Comparison of ENCODE assay signal across 9 mouse cellular contexts in the genomic region with DNA sequence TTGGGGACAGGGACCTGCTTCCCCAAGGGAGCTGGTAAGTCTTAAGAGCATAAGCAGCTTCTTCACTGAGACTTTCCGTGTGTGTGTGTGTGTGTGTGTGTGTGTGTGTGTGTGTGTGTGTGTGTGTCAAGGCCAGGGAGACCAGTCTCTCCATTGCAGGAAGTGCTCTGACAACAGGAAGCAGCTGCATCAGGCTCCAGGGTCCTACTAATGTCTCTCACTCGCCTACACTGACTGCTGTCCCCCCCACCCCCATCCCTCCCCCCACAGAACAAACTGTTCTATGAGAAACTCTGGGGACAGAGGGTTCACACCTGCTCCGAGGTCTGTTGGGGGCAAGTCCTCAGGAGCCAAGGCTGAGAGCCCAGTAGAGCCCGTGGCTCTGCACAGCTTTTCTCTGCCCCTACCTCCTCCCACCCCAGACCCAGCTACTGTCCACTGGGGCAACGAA. TPM values are rescaled to one million over a fixed set of nuclear protein-coding genes. Genes with fewer than 3 reads are reported as not detected.
A peak's percentile ranks its signal among the peaks of the same experiment; 100 is the strongest.
DNase-seq lines count a peak whose midpoint lies in the region; ATAC-seq and TF ChIP-seq lines count a peak whose summit lies in the region.
"Had no signal": no experiment of that assay in that cellular context is flagged by ENCODE, and none has a peak within 500 bp of the region (broad histone marks: within the 10 kb centered on the region; RNA-seq: fewer than 3 reads in every experiment).

No protein-coding gene starts in this region.

- no peaks in the 10 kb centered on the region for H3K36me3 ChIP-seq in limb, embryonic 13.5 days
- H3K36me3 ChIP-seq: neural tube, embryonic 13.5 days had no signal

- H3K9me3 ChIP-seq in limb, embryonic 13.5 days, result no peaks in the 10 kb centered on the region
- H3K9me3 ChIP-seq: neural tube, embryonic 13.5 days had no signal

- H3K4me2 ChIP-seq in limb, embryonic 13.5 days (replicated peaks), result no peak overlapping the region
- H3K4me2 ChIP-seq: neural tube, embryonic 13.5 days had no signal

- peaks cover 25% of the 10 kb centered on the region for H3K4me1 ChIP-seq in limb, embryonic 13.5 days

- no peak for TF ChIP-seq CTCF in left cerebral cortex, adult 2 months (IDR thresholded peaks at IDR 0.05)

- H3K4me3 ChIP-seq in limb, embryonic 13.5 days, result no peak overlapping the region
- H3K4me3 ChIP-seq in left cerebral cortex, adult 2 months, result no peak overlapping the region
- H3K4me3 ChIP-seq: neural tube, embryonic 13.5 days had no signal

- H3K27me3 ChIP-seq in limb, embryonic 13.5 days, result no peaks in the 10 kb centered on the region
- H3K27me3 ChIP-seq: neural tube, embryonic 13.5 days had no signal

- H3K27ac ChIP-seq in limb, embryonic 13.5 days, result no peak overlapping the region
- H3K27ac ChIP-seq in left cerebral cortex, adult 2 months, result no peak overlapping the region
- H3K27ac ChIP-seq: neural tube, embryonic 13.5 days had no signal

- no peak overlapping the region for H3K9ac ChIP-seq in limb, embryonic 13.5 days
- H3K9ac ChIP-seq: neural tube, embryonic 13.5 days had no signal

- intact Hi-C loops in left cerebral cortex, adult 2 months (cut with DNase I), result no loop called here

- peak; percentile 58 to 76 for DNase-seq in adrenal gland, adult (ENCODE audit: inconsistent age in 2 of 2, low spot score in 1 of 2)
- DNase-seq in adrenal gland, postnatal 4 days (ENCODE audit: low spot score in 2 of 2), result no peak
- peak; percentile 19 for DNase-seq in urinary bladder, postnatal 14 days (ENCODE audit: low spot score)
- no peak for DNase-seq in urinary bladder, adult 2 months (ENCODE audit: low spot score)
- peak; percentile 44 for DNase-seq in skeletal muscle tissue, adult 2 months (ENCODE audit: low read depth, low spot score)
- DNase-seq in left cerebral cortex, adult 2 months (ENCODE audit: extremely low spot score in 1 of 2, low spot score in 2 of 2), result no peak
- DNase-seq in layer of hippocampus, adult 18-20 months (ENCODE audit: low spot score in 2 of 2), result no peak

- 34% methylated on average over 5 of the region's 5 CpGs for WGBS in limb, embryonic 13.5 days

- 0 out of 2 replicates have a peak, but pooled peaks have one; percentile 7 for ATAC-seq in limb, embryonic 13.5 days (ENCODE audit: low FRiP score, low read depth)

RNA-seq across cellular contexts. Expression of a gene that starts 11.8 kb away (rescaled TPM):
- 100 to 1,000 TPM; 143 to 152 TPM for total RNA-seq in adrenal gland, postnatal 4 days (2021)
- polyA plus RNA-seq in urinary bladder, adult 2 months (2012; rRNA removed), result 203 and 232 TPM in 2 replicates
- polyA plus RNA-seq in limb, embryonic 13.5 days (2015; fragmentation: Nextera tagmentation; extraction: Ambion mirVana), result 244 and 249 TPM in 2 replicates
- total RNA-seq in left cerebral cortex, adult 2 months (2021), result 100 to 1,000 TPM; 155 to 157 TPM
- total RNA-seq in layer of hippocampus, adult 18-20 months (2021), result 100 to 1,000 TPM; 184 to 191 TPM

RNA-seq across cellular contexts. Expression of a gene that starts 58.2 kb away (rescaled TPM):
- total RNA-seq in adrenal gland, postnatal 4 days (2021), result 10 to 100 TPM; 30.9 to 35.7 TPM
- polyA plus RNA-seq in urinary bladder, adult 2 months (2012; rRNA removed), result 11.7 and 14.1 TPM in 2 replicates
- polyA plus RNA-seq in limb, embryonic 13.5 days (2015; fragmentation: Nextera tagmentation; extraction: Ambion mirVana), result 6.8 and 7.3 TPM in 2 replicates
- 1 to 10 TPM; 3.2 to 4.0 TPM for total RNA-seq in left cerebral cortex, adult 2 months (2021)
- total RNA-seq in layer of hippocampus, adult 18-20 months (2021), result 1 to 10 TPM; 1.2 to 2.8 TPM

Comparison
In these comparisons a context has a peak if more than half of its experiments do, and no peak if none do; other contexts are left out.
1. DNase-seq: peak in adrenal gland, adult (2 of 2), urinary bladder, postnatal 14 days (single experiment) and skeletal muscle tissue, adult 2 months (single experiment); none in adrenal gland, postnatal 4 days (0 of 2), urinary bladder, adult 2 months (single experiment), left cerebral cortex, adult 2 months (0 of 2) and layer of hippocampus, adult 18-20 months (0 of 2).
2. RNA of a gene that starts 58.2 kb away (total RNA-seq): 30.9 to 35.7 TPM in adrenal gland, postnatal 4 days; 3.2 to 4.0 TPM in left cerebral cortex, adult 2 months and 1.2 to 2.8 TPM in layer of hippocampus, adult 18-20 months; every median in the first group is over 4 times any median in the second.